Mouse (Mus musculus) kidney, adult 8-10 months (tissue): ENCODE data around the gene Ttc30a2.
"Not testable (repeated sequence)": the region's sequence is repeated elsewhere in the genome, so short reads cannot be mapped to it uniquely, and the experiment has no call there.

Experiments
- DNase-seq, 2 experiments: peaks; one replicate each; pipeline ENCODE4 v3.0.0; 2022

Ttc30a2 gene

GRCm38 (mm10) chr2:75980933-75981439 is 3.0 kb upstream of the Ttc30a2 start:
- not testable (repeated sequence) for DNase-seq

- DNase-seq: not testable (repeated sequence)
These were observed 1.9 kb downstream of the Ttc30a2 start for GRCm38 (mm10) chr2:75976070-75976469.

- DNase-seq: no peak
These were observed 3.8 kb downstream of the Ttc30a2 start for GRCm38 (mm10) chr2:75974131-75974530.

- DNase-seq: peak; percentile 40 to 59
These were observed 13.0 kb downstream of the Ttc30a2 start for GRCm38 (mm10) chr2:75964972-75965371.

- DNase-seq: peak in 1 of 2 experiments; percentile 54
These were observed 13.5 kb downstream of the Ttc30a2 start for GRCm38 (mm10) chr2:75964512-75964911.

GRCm38 (mm10) chr2:75964051-75964450 is 13.9 kb downstream of the Ttc30a2 start:
- DNase-seq: no peak

- no peak for DNase-seq
These were observed 14.6 kb downstream of the Ttc30a2 start for GRCm38 (mm10) chr2:75963211-75963840.

- DNase-seq: peak in 1 of 2 experiments; percentile 11
These were observed 17.3 kb downstream of the Ttc30a2 start for GRCm38 (mm10) chr2:75960366-75961330.

GRCm38 (mm10) chr2:75959850-75960365 is 18.1 kb downstream of the Ttc30a2 start:
- DNase-seq: no peak

- DNase-seq: no peak
These were observed 18.7 kb downstream of the Ttc30a2 start for GRCm38 (mm10) chr2:75959183-75959849.

GRCm38 (mm10) chr2:75955709-75956108 is 22.3 kb downstream of the Ttc30a2 start:
- no peak for DNase-seq

GRCm38 (mm10) chr2:75953320-75953719 is 24.6 kb downstream of the Ttc30a2 start:
- no peak for DNase-seq

GRCm38 (mm10) chr2:75950685-75951084 is 27.3 kb downstream of the Ttc30a2 start:
- DNase-seq: no peak

- peak; percentile 77 for DNase-seq
These were observed 39.6 kb downstream of the Ttc30a2 start, which contains the start of gene Ttc30b for GRCm38 (mm10) chr2:75938117-75939063. Gene Ttc30b, minus strand, starts transcription at chr2:75938585.

GRCm38 (mm10) chr2:75937520-75938116 is 40.4 kb downstream of the Ttc30a2 start:
- peak in 1 of 2 experiments; percentile 12 for DNase-seq

- DNase-seq: not testable (repeated sequence)
These were observed 41.3 kb downstream of the Ttc30a2 start for GRCm38 (mm10) chr2:75936685-75937084.

GRCm38 (mm10) chr2:75933541-75933940 is 44.4 kb downstream of the Ttc30a2 start:
- DNase-seq: no peak

GRCm38 (mm10) chr2:75930941-75931340 is 47.0 kb downstream of the Ttc30a2 start:
- no peak for DNase-seq

GRCm38 (mm10) chr2:75929786-75930444 is 48.1 kb downstream of the Ttc30a2 start:
- no peak for DNase-seq

- DNase-seq: no peak
These were observed 48.8 kb downstream of the Ttc30a2 start for GRCm38 (mm10) chr2:75929141-75929540.
